Mouse (Mus musculus) bone marrow, adult 2 months (tissue): ENCODE measurements around the gene Olfr1425.
"Not testable (repeated sequence)": the region's sequence is repeated elsewhere in the genome, so short reads cannot be mapped to it uniquely, and the experiment has no call there.

ENCODE experiments used
- CTCF ChIP-seq: fragments of 200-500 bp; IDR thresholded peaks from 2 replicates; pipeline ENCODE4 v1.5.1; 2011; ENCODE audit warnings: low read length, control low read depth; ENCODE audit not compliant: control insufficient read depth, insufficient read depth
- POLR2A ChIP-seq: fragments of 200-500 bp; IDR thresholded peaks from 2 replicates; pipeline ENCODE4 v1.6.1; 2011; ENCODE audit warnings: low read depth, mild to moderate bottlenecking, control low read depth, low read length, borderline replicate concordance; ENCODE audit not compliant: control insufficient read depth

DNA sequence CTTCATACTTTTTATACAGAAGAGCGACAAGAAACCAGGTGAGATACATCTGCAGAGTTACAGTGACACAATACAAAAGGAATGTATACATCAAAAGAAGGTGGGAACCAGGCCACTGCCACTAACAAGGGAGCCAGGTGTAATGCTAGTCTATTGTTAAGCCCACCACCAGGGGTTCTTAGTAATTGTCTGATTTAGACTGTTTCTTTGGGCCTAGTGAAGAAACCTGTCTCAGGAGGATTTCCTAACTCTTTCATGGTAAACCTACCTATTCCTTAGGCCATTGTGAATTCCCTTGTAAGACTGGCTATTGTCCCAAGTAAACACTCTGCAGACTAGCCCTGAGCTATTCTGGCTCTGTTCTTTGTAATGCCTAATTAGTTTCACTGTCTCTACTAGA, 8.0 kb downstream of the Olfr1425 start:
- not testable (repeated sequence) for TF ChIP-seq CTCF, POLR2A
